Comparison of ENCODE assay signal across 7 mouse cellular contexts in genomic region chr4:117283271-117284191, GRCm38 (mm10). TPM values are rescaled to one million over a fixed set of nuclear protein-coding genes. Genes with fewer than 3 reads are reported as not detected.
DNase-seq lines count a peak whose midpoint lies in the region; ATAC-seq and TF ChIP-seq lines count a peak whose summit lies in the region.

No protein-coding gene starts in this region.

- H3K4me3 ChIP-seq in lung, embryonic 14.5 days (ENCODE audit: low read depth, low read length): no peak overlapping the region
- H3K4me3 ChIP-seq in lung, adult 2 months (replicated peaks; ENCODE audit: extremely low read depth, low read depth, low read length): no peak overlapping the region
- no peak overlapping the region for H3K4me3 ChIP-seq in forebrain, embryonic 12.5 days (replicated peaks)

- peak overlapping the region; percentile 19; the same call in 1 of the 2 replicates for H3K4me2 ChIP-seq in lung, embryonic 14.5 days
- peak overlapping the region; percentile 23 for H3K4me2 ChIP-seq in forebrain, embryonic 12.5 days

- peak; percentile 43 for DNase-seq in lung, embryonic 14.5 days
- no peak for DNase-seq in lung, adult 2 months
- peak; percentile 38 for DNase-seq in yolk sac, embryonic 10.5 days (ENCODE audit: low spot score)
- DNase-seq in ovary, postnatal 14 days (ENCODE audit: low spot score): no peak
- no peak for DNase-seq in frontal cortex, postnatal 25 days (ENCODE audit: low spot score in 2 of 2)

- H3K27me3 ChIP-seq in lung, embryonic 14.5 days (ENCODE audit: insufficient read depth, low read length): no peaks in the 10 kb centered on the region
- H3K27me3 ChIP-seq in forebrain, embryonic 12.5 days: peaks cover 20% of the 10 kb centered on the region; the same call in 1 of the 2 replicates

- peak; percentile 38 for ATAC-seq in lung, embryonic 14.5 days (ENCODE audit: insufficient read depth)
- ATAC-seq in forebrain, embryonic 12.5 days (ENCODE audit: low FRiP score): peak; percentile 65
- ATAC-seq in megakaryocyte progenitor cell, adult 5-6 weeks (replicated peaks; ENCODE audit: poor library complexity): 0 out of 2 replicates have a peak, but pooled peaks have one; percentile 23

- peak overlapping the region; percentile 61; the same call in 1 of the 2 replicates for H3K27ac ChIP-seq in lung, embryonic 14.5 days (ENCODE audit: low read depth)
- peak overlapping the region; percentile 76 for H3K27ac ChIP-seq in forebrain, embryonic 12.5 days

- TF ChIP-seq POLR2A in lung, adult 2 months (IDR thresholded peaks at IDR 0.05; ENCODE audit: borderline replicate concordance, extremely low read depth, low read depth, low read length): no peak

- peak overlapping the region; percentile 15 for H3K9ac ChIP-seq in lung, embryonic 14.5 days
- peak overlapping the region; percentile 36; the same call in 1 of the 2 replicates for H3K9ac ChIP-seq in forebrain, embryonic 12.5 days

- WGBS in lung, embryonic 14.5 days: 20% methylated on average over 22 of the region's 22 CpGs
- 63% methylated on average over 22 of the region's 22 CpGs for WGBS in lung, adult 2 months
- WGBS in forebrain, embryonic 12.5 days: 10% methylated on average over 22 of the region's 22 CpGs

- H3K4me1 ChIP-seq in lung, embryonic 14.5 days (ENCODE audit: insufficient read depth): peaks cover 10% of the 10 kb centered on the region; the same call in 1 of the 2 replicates
- H3K4me1 ChIP-seq in lung, adult 2 months (ENCODE audit: control insufficient read depth, insufficient read depth, low read length): peaks cover 2% of the 10 kb centered on the region; the same call in 1 of the 2 replicates
- peaks cover 82% of the 10 kb centered on the region for H3K4me1 ChIP-seq in forebrain, embryonic 12.5 days

- H3K36me3 ChIP-seq in lung, embryonic 14.5 days (ENCODE audit: insufficient read depth): peaks cover 82% of the 10 kb centered on the region
- H3K36me3 ChIP-seq in forebrain, embryonic 12.5 days (replicated peaks): peaks cover 80% of the 10 kb centered on the region

- no peak for TF ChIP-seq CTCF in lung, embryonic 14.5 days (IDR thresholded peaks at IDR 0.05; ENCODE audit: low read depth)
- TF ChIP-seq CTCF in lung, adult 2 months (IDR thresholded peaks at IDR 0.05; ENCODE audit: insufficient read depth, low read length): no peak

- no peaks in the 10 kb centered on the region for H3K9me3 ChIP-seq in lung, embryonic 14.5 days (ENCODE audit: low read depth, low read length)
- no peaks in the 10 kb centered on the region for H3K9me3 ChIP-seq in forebrain, embryonic 12.5 days

RNA-seq across cellular contexts. Expression of gene Armh1, which starts 31.6 kb away (rescaled TPM):
- 0.18 and 0.43 TPM in 2 replicates for polyA plus RNA-seq in lung, embryonic 14.5 days (2014; fragmentation: Nextera tagmentation; extraction: Ambion mirVana)
- polyA plus RNA-seq in lung, adult 2 months (2012; rRNA removed): 4.2 and 5.2 TPM in 2 replicates
- 0.23 and 0.33 TPM in 2 replicates for polyA plus RNA-seq in forebrain, embryonic 12.5 days (2016; fragmentation: Nextera tagmentation; extraction: Ambion mirVana)
- total RNA-seq in megakaryocyte progenitor cell, adult 5-6 weeks (2015): not detected in 2 replicates
- total RNA-seq in megakaryocyte progenitor cell, adult 5-6 weeks (2017): not detected in 2 replicates

RNA-seq across cellular contexts. Expression of gene Tmem53, which starts 31.8 kb away (rescaled TPM):
- polyA plus RNA-seq in lung, embryonic 14.5 days (2014; fragmentation: Nextera tagmentation; extraction: Ambion mirVana): 10.7 and 12.4 TPM in 2 replicates
- polyA plus RNA-seq in lung, adult 2 months (2012; rRNA removed): 21.7 and 24.1 TPM in 2 replicates
- 7.8 and 8.4 TPM in 2 replicates for polyA plus RNA-seq in forebrain, embryonic 12.5 days (2016; fragmentation: Nextera tagmentation; extraction: Ambion mirVana)
- 6.2 and 8.5 TPM in 2 replicates for total RNA-seq in megakaryocyte progenitor cell, adult 5-6 weeks (2015)
- 1.7 and 4.9 TPM in 2 replicates for total RNA-seq in megakaryocyte progenitor cell, adult 5-6 weeks (2017)

Comparison
In these comparisons a context has a peak if more than half of its experiments do, and no peak if none do; other contexts are left out.
1. DNase-seq: peak in lung, embryonic 14.5 days (single experiment) and yolk sac, embryonic 10.5 days (single experiment); none in lung, adult 2 months (single experiment), ovary, postnatal 14 days (single experiment) and frontal cortex, postnatal 25 days (0 of 2).
2. Peak in every context shown above with its lines, with median percentiles within 50 percentile points of each other: ATAC-seq.